Mouse (Mus musculus) neural tube, embryonic 15.5 days (tissue): ENCODE data around the gene Eif2b4. TPM values are rescaled to one million over a fixed set of nuclear protein-coding genes. Genes with fewer than 3 reads are reported as not detected.

Experiments used
- ATAC-seq: fragments of 200-750 bp; cut with Nextera tagmentation; 2 replicates; pipeline ENCODE4 v1.8.0; 2017; ENCODE audit warnings: mild to moderate bottlenecking, moderate TSS enrichment, moderate library complexity; ENCODE audit not compliant: low FRiP score
- H3K27ac ChIP-seq: fragments of 300-500 bp; sonication (generic); replicated peaks from 2 replicates; pipeline ENCODE4 v1.5.1; 2015; ENCODE audit warnings: mild to moderate bottlenecking, inconsistent platforms
- H3K27me3 ChIP-seq: fragments of 300-500 bp; sonication (generic); replicated peaks from 2 replicates; pipeline ENCODE4 v1.6.1; 2015; ENCODE audit warnings: inconsistent platforms
- H3K36me3 ChIP-seq: fragments of 300-500 bp; sonication (generic); 2 replicates; pipeline ENCODE4 v1.6.1; 2015; ENCODE audit warnings: inconsistent platforms
- H3K4me1 ChIP-seq: fragments of 300-500 bp; sonication (generic); 2 replicates; pipeline ENCODE4 v1.6.1; 2015; ENCODE audit warnings: inconsistent platforms
- H3K4me2 ChIP-seq: fragments of 300-500 bp; sonication (generic); 2 replicates; pipeline ENCODE4 v1.6.1; 2015; ENCODE audit warnings: inconsistent platforms, mild to moderate bottlenecking, moderate library complexity
- H3K4me3 ChIP-seq: fragments of 300-500 bp; sonication (generic); replicated peaks from 2 replicates; pipeline ENCODE4 v1.5.1; 2015; ENCODE audit warnings: mild to moderate bottlenecking, inconsistent platforms
- H3K9ac ChIP-seq: fragments of 300-500 bp; sonication (generic); replicated peaks from 2 replicates; pipeline ENCODE4 v1.6.1; 2015; ENCODE audit warnings: mild to moderate bottlenecking, inconsistent platforms
- H3K9me3 ChIP-seq: fragments of 300-500 bp; sonication (generic); replicated peaks from 2 replicates; pipeline ENCODE4 v1.6.1; 2016; ENCODE audit warnings: inconsistent platforms
- WGBS: fragments of 180-500 bp; shearing (Covaris S2); methylation state at CpG from one replicate; pipeline ENCODE4 v1.1.7; 2015; ENCODE audit warnings: mixed read lengths; 5-methylcytosine and 5-hydroxymethylcytosine counted together
- polyA plus RNA-seq: library from polyadenylated mRNA; unstranded; fragments of >200 nt; fragmentation: Nextera tagmentation; extraction: Ambion mirVana; gene quantifications from 2 replicates; pipeline ENCODE4 v1.2.1, GENCODE M21; 2015

The Eif2b4 gene
- polyA plus RNA-seq, 1 experiment from 2014 or later, result 86.8 TPM

DNA sequence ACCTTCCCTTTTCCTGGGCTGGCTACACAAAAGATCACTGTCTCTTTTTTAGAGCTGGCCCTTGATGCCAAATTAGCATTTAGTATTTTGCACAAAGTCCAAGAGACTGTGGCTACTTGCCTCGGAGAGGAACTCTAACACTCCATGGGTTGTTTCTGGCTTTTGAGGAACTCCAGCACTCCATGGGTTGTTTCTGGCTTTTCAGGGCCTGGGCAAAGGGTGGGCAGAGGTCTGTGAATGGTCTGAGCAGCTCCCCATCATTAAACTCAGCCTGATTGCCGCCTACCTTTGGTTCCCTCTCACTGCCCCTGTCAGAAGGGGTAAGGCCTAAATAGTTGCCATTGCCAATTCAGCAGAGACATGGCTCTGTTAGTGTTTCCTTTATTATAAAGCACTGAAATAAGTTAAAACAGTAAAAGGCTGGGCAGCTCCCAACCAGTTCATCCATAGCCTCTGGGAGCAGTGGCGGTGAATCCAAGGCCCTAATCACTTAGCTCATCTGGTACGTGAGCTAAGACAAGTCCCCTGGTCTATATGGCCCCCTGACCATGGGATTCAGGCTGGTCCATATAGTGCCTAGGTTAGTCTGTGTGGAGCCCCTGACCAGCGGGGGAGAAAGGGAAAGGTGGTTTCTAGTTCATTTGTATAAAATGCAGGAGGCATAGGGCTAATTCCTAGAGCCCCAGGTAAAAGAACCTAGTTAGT, 5.5 kb upstream of the Eif2b4 start:
- Histone ChIP-seq H3K4me2 (no peak overlapping the region), H3K4me1 (peaks cover 40% of the 10 kb centered on the region), H3K27me3 (no peaks in the 10 kb centered on the region), H3K4me3 (no peak overlapping the region), H3K9me3 (peaks cover 4% of the 10 kb centered on the region), H3K9ac (no peak overlapping the region), H3K27ac (no peak overlapping the region), H3K36me3 (peaks cover 68% of the 10 kb centered on the region)
- WGBS, result 81% methylated on average over 5 of the region's 5 CpGs
- ATAC-seq, result no peak

DNA sequence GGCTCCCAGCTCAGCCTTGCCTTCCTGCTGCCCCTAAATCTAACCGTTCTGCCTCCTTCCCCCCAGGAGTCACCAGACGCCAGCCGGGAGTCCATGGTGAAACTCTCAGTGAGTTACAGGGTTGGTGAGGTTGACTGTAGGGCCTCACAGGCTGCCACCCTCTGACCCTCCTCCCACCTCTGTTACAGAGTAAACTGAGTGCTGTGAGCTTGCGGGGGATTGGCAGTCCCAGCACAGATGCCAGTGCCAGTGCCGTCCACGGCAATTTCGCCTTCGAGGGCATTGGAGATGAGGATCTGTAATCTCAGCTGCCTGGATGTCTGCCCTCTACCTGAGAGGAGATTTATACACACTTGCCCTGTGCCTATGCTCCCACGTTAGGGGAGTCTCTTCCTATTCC, 4.9 kb upstream of the Eif2b4 start:
- H3K27me3 ChIP-seq, result no peaks in the 10 kb centered on the region
- peaks cover 62% of the 10 kb centered on the region for H3K36me3 ChIP-seq
- H3K9me3 ChIP-seq, result peaks cover 4% of the 10 kb centered on the region
- H3K27ac ChIP-seq, result no peak overlapping the region
- H3K4me2 ChIP-seq, result no peak overlapping the region
- 88% methylated on average over 9 of the region's 9 CpGs for WGBS
- no peak for ATAC-seq
- H3K9ac ChIP-seq, result no peak overlapping the region
- H3K4me1 ChIP-seq, result peaks cover 41% of the 10 kb centered on the region
- H3K4me3 ChIP-seq, result no peak overlapping the region

DNA sequence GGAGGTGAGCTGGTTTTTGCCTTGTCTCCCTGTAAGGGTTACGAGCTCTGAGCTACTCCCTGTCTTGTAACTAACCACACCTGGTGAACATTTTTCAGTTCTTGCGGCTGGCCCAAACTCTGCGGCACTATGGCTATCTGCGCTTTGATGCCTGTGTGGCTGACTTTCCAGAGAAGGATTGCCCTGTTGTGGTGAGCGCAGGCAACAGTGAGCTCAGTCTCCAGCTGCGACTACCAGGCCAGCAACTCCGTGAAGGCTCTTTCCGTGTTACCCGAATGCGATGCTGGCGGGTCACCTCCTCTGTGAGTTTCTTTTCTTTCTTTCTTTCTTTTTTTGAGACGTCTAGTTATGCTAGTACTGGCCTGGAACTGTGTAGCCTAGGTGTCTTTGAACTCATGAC, 3.8 kb upstream of the Eif2b4 start:
- Histone ChIP-seq H3K4me3 (no peak overlapping the region), H3K27ac (no peak overlapping the region), H3K4me1 (peaks cover 34% of the 10 kb centered on the region), H3K9me3 (peaks cover 4% of the 10 kb centered on the region), H3K27me3 (no peaks in the 10 kb centered on the region), H3K36me3 (peaks cover 56% of the 10 kb centered on the region), H3K4me2 (no peak overlapping the region), H3K9ac (no peak overlapping the region)
- 92% methylated on average over 12 of the region's 12 CpGs for WGBS
- ATAC-seq, result no peak

DNA sequence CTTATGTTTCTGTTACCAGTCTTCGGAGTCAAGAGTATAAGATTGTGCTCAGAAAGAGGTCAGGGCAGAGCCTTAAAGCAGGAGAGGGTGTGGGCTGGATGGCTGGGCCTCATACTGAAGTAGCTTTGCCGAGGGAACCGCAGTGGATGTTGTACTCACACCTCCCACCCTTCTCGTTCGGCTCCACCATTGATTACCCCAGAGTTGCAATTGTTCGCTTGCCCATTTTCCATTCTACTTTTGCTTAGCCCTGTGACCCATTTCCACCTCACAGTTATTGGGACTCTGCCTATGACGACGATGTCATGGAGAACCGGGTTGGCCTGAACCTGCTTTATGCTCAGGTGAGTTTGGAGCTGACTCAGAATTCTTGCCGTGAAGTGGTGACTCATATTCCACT, 3.0 kb upstream of the Eif2b4 start:
- no peak overlapping the region for H3K9ac ChIP-seq
- no peak overlapping the region for H3K27ac ChIP-seq
- H3K4me3 ChIP-seq, result no peak overlapping the region
- H3K36me3 ChIP-seq, result peaks cover 58% of the 10 kb centered on the region
- no peak overlapping the region for H3K4me2 ChIP-seq
- peaks cover 4% of the 10 kb centered on the region for H3K9me3 ChIP-seq
- peaks cover 40% of the 10 kb centered on the region for H3K4me1 ChIP-seq
- ATAC-seq, result no peak
- 93% methylated on average over 10 of the region's 10 CpGs for WGBS
- H3K27me3 ChIP-seq, result no peaks in the 10 kb centered on the region

DNA sequence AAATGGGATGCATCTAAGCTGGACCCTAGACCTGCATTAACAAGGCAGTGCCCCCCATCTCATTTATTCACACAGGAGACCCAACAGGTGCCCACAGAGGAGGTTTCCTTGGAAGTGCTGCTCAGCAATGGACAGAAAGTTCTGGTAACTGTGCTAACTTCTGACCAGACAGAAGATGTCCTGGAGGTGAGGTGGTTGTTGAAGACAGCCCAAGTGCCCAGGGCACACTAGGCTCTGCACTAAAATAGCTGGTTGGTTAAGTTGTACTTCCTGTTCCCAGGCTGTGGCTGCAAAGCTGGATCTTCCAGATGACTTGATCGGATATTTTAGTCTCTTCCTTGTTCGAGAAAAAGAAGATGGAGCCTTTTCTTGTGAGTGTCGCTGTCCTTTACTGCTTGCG, 2.4 kb upstream of the Eif2b4 start:
- H3K4me2 ChIP-seq, result no peak overlapping the region
- peaks cover 4% of the 10 kb centered on the region for H3K9me3 ChIP-seq
- no peak overlapping the region for H3K27ac ChIP-seq
- ATAC-seq, result no peak
- no peaks in the 10 kb centered on the region for H3K27me3 ChIP-seq
- H3K4me1 ChIP-seq, result peaks cover 36% of the 10 kb centered on the region
- no peak overlapping the region for H3K4me3 ChIP-seq
- no peak overlapping the region for H3K9ac ChIP-seq
- WGBS, result 92% methylated on average over 4 of the region's 4 CpGs
- peaks cover 63% of the 10 kb centered on the region for H3K36me3 ChIP-seq

DNA sequence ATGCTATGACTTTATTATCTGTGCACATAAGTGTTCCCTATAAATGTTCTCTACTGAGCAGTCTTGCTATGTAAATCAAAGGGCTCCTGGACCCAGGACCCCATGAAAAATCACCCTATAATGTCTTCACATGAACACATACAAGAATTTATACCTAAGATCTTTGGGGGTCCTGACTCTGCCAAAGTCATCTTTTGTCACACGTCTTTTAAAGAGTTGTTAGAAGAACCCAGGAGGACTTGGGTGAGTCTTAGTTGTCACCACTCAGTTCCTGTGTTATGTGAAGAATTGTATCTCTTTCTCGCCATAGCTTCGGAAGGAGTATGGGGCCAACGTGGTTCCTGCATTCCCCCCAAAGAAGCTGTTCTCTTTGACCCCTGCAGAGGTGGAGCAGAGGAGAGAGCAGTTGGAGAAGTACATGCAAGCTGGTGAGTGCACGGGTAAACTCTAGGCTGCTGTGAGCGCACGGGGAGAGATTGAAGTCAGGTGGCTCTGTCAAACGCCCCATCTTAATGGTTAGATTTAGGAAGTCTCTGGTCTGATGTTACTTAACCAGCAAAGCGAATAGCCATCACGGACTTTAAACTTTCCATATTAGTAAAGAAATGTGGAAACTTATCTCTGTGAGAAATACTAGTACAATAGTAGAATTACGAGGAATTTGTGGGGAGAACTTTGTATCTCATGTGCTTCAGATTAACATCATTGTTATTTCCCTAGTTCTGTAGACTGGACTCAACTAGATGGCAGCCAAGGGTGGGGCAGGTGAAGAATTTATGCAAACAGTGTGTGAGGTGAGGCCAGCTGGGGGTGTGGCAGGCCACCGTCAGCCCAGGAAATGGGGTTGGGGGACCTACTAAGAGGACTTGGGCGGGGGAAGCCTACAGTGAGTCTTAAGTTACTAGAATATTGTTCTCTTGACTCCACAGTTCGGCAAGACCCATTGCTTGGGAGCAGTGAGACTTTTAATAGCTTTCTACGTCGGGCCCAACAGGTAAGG, 1.6 kb upstream of the Eif2b4 start:
- Histone ChIP-seq H3K4me3 (peak overlapping the region; percentile 86), H3K27ac (no peak overlapping the region), H3K27me3 (no peaks in the 10 kb centered on the region), H3K9ac (0 out of 2 replicates have a peak overlapping the region, but pooled peaks have one; percentile 93), H3K4me1 (peaks cover 27% of the 10 kb centered on the region), H3K4me2 (peak overlapping the region; percentile 88; the same call in 1 of the 2 replicates), H3K9me3 (no peaks in the 10 kb centered on the region), H3K36me3 (peaks cover 64% of the 10 kb centered on the region)
- ATAC-seq, result no peak
- 95% methylated on average over 16 of the region's 16 CpGs for WGBS

DNA sequence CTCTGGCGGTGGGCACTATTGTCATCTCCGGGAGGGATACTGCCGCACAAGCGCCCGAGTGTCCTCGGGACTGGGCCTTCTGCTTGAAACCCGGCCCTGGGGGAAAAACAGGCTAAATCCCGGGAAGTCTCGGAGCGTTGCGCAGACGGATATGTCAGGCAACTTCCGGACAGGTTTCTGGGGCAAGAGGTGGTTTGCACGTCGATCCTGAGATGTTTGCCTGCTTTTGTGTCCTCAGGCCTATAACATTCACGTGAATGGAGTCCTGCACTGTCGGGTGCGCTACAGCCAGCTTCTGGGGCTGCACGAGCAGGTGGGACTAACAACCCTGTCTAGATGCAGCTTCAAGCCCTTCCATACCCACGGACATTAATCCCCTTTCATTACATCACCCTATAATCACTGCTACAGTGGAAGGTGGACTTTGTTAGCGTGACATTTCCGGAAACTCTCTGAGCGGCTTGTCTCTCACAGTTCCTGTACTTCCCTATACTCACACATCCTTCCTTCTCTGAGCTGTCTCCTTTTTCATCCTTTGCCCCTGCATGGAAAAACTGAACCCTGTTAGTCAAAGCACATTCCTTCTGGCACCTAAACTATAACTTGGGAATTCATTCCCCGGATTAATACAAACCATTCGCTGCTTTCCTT, 526 bp upstream of the Eif2b4 start:
- no peaks in the 10 kb centered on the region for H3K27me3 ChIP-seq
- peak overlapping the region; percentile 91 for H3K27ac ChIP-seq
- no peak for ATAC-seq
- H3K4me1 ChIP-seq, result peaks cover 24% of the 10 kb centered on the region
- peak overlapping the region; percentile 93 for H3K9ac ChIP-seq
- WGBS, result 14% methylated on average over 25 of the region's 25 CpGs
- H3K9me3 ChIP-seq, result no peaks in the 10 kb centered on the region
- H3K4me3 ChIP-seq, result peak overlapping the region; percentile 86
- peaks cover 61% of the 10 kb centered on the region for H3K36me3 ChIP-seq
- H3K4me2 ChIP-seq, result peak overlapping the region; percentile 88

DNA sequence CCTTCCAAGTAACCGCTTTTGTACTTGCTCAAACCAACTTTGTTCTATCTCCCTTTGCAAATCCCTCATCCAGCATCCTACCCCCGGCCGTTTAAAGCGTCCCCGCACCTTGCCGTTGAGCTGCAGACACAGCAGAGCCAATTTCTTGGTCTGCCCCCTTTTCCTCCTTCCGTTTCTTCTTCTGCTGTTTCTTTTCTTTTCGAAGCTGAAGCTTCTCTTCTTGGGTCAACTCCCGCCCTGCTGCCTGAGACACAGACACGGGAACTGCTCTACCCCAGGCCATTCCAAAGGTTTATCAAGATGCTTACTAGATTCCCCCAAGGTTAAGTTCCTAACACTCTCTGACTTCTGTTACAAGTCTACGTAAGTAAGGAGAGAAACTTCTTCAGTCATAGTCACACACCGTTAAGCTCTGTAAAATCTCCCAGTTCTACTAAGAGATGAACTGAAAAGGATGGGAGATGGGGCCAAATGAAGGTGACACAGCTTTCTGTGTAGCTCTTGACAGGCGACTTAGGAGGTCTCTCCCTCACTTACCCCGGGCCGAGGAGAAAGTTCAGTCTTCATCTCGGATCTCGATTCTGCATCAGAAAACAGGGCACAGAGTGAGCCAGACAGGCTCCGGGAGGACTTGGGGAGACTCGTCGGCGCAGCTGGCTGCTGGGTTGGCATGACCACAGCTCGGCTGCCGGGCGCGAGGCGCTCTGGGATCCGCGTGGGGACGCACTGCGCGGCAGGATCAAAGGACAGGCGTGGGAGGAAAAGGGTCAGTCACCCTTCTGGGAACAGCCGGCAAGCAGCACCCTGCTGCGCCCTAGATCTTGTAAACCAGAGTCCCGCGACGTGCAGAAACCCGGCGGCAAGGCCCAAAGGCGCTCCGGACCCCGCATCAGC, 938 bp downstream of the Eif2b4 start:
- Histone ChIP-seq H3K27me3 (no peaks in the 10 kb centered on the region), H3K4me2 (peak overlapping the region; percentile 88), H3K4me1 (peaks cover 24% of the 10 kb centered on the region), H3K9ac (peak overlapping the region; percentile 83), H3K27ac (peak overlapping the region; percentile 89), H3K4me3 (peak overlapping the region; percentile 86), H3K9me3 (no peaks in the 10 kb centered on the region), H3K36me3 (peaks cover 61% of the 10 kb centered on the region)
- ATAC-seq, result peak; percentile 58
- WGBS, result 15% methylated on average over 42 of the region's 42 CpGs

DNA sequence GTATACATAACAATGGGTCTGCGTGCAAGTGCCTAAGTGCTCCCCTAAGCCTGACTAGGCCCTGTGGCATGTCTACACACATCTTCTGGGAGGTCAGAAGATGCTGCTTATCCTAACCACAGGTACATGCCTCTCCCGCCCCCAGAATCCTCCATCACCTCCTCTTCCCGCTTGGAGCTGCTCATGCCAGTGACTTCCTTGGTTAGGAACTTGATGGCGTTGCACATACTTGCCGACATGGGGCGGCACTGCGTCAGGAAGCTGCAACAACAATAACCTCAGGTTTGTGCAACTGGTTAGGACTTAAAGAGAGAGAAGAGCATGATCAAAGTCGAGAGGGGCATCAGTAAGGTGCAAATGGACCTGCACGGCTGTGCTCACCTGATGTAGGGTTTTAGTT, 3.0 kb downstream of the Eif2b4 start:
- Histone ChIP-seq H3K4me2 (no peak overlapping the region), H3K4me3 (no peak overlapping the region), H3K4me1 (peaks cover 24% of the 10 kb centered on the region), H3K9me3 (no peaks in the 10 kb centered on the region), H3K9ac (no peak overlapping the region), H3K27me3 (no peaks in the 10 kb centered on the region), H3K36me3 (peaks cover 45% of the 10 kb centered on the region), H3K27ac (no peak overlapping the region)
- ATAC-seq, result no peak
- WGBS, result 94% methylated on average over 9 of the region's 9 CpGs

DNA sequence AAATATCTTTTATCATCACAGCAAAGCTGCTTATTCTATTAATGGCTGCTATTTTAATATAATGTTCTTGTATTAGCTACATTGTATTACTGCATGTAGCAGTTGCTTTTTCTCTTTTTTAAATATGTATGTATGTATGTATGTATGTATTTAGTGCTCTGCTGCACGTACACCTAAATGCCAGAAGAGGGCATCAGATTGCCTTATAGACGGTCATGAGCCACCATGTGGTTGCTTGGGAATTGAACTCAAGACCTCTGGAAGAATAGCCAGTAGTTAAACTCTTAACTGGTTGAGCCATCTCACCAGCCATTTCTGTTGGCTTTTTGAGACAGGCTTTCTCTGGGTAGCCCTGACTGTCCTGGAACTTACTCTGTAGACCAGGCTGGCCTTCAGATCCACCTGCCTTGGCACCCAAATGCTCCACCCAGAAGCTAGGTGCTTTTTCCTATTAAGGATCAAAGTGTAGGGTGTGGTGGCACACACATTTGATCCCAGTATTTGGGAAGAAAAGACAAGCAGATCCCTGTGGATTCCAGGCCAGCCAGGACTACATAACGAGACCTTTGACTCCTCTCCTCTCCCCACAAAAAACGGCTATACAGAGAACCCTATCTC, 4.9 kb downstream of the Eif2b4 start:
- H3K36me3 ChIP-seq, result peaks cover 43% of the 10 kb centered on the region
- WGBS, result 79% methylated on average over 4 of the region's 4 CpGs
- H3K4me3 ChIP-seq, result no peak overlapping the region
- peaks cover 13% of the 10 kb centered on the region for H3K4me1 ChIP-seq
- no peak overlapping the region for H3K9ac ChIP-seq
- no peak overlapping the region for H3K4me2 ChIP-seq
- no peaks in the 10 kb centered on the region for H3K9me3 ChIP-seq
- no peak for ATAC-seq
- no peaks in the 10 kb centered on the region for H3K27me3 ChIP-seq
- no peak overlapping the region for H3K27ac ChIP-seq
